26 mouse cellular contexts compared by ENCODE assay signal in the genomic region with DNA sequence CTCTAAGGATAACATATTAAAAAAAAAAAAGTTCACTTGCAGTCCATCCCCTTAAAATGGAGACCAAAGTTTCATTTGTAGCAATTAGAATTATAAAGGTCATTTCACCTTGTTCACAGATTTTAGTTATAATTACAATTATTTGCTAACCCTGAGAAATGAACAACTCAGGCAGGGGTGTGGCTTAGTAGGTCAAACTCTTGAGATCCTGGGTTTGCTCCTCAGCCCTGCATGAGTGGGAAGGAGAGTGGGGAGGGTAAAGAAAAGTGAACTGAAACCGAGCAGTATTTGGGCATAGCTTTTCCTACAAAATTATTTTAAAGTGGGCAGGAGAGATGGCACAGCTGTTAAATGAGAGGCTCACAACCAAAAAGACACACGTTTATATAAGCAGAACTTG. TPM values are rescaled to one million over a fixed set of nuclear protein-coding genes. Genes with fewer than 3 reads are reported as not detected.
DNase-seq lines count a peak whose midpoint lies in the region; ATAC-seq and TF ChIP-seq lines count a peak whose summit lies in the region.
"Had no signal": no experiment of that assay in that cellular context is flagged by ENCODE, and none has a peak within 500 bp of the region (broad histone marks: within the 10 kb centered on the region; RNA-seq: fewer than 3 reads in every experiment).

No protein-coding gene starts in this region.

- no peaks in the 10 kb centered on the region for H3K36me3 ChIP-seq in kidney, adult 2 months (ENCODE audit: control insufficient read depth, insufficient read depth, low read length)
- H3K36me3 ChIP-seq in MEL (ENCODE audit: control insufficient read depth in 1 of 2, insufficient read depth in 2 of 2, low read length in 2 of 2) (peaks cover 0 to 13% of the 10 kb centered on the region in 2 experiments; a peak in 2 of 4 replicates), macrophage (ENCODE audit: inconsistent target) (no peaks in the 10 kb centered on the region)
- H3K36me3 ChIP-seq in liver, embryonic 12.5 days: no peaks in the 10 kb centered on the region
- H3K36me3 ChIP-seq: forebrain, embryonic 10.5 days; heart, embryonic 10.5 days; heart, embryonic 13.5 days had no signal

- TF ChIP-seq RAD21 in MEL (IDR thresholded peaks at IDR 0.05; ENCODE audit: low read depth, low read length): no peak

- H3K9me3 ChIP-seq in MEL (replicated peaks; ENCODE audit: insufficient read depth, low read length): no peaks in the 10 kb centered on the region
- no peaks in the 10 kb centered on the region for H3K9me3 ChIP-seq in liver, embryonic 12.5 days (replicated peaks)
- H3K9me3 ChIP-seq: forebrain, embryonic 10.5 days; forebrain, embryonic 13.5 days; heart, embryonic 10.5 days; heart, embryonic 13.5 days had no signal

- no peak for TF ChIP-seq CTCF in kidney, adult 2 months (conservative IDR thresholded peaks at IDR 0.05; ENCODE audit: insufficient read depth, insufficient read length, low read depth, low read length)
- no peak for TF ChIP-seq CTCF in MEL (IDR thresholded peaks at IDR 0.05 in 2 of 3, conservative IDR thresholded peaks at IDR 0.05 in 1 of 3; ENCODE audit: control insufficient read depth in 1 of 3, insufficient read depth in 1 of 3, low read depth in 2 of 3, low read length in 3 of 3, poor library complexity in 1 of 3, severe bottlenecking in 1 of 3)

- TF ChIP-seq POLR2A in kidney, adult 2 months (IDR thresholded peaks at IDR 0.05; ENCODE audit: low read depth, low read length): no peak
- no peak for TF ChIP-seq POLR2A in MEL (IDR thresholded peaks at IDR 0.05; ENCODE audit: control insufficient read depth in 1 of 2, insufficient read depth in 1 of 2, low read depth in 1 of 2, low read length in 2 of 2, poor library complexity in 1 of 2)

- 48% methylated on average over 2 of the region's 2 CpGs for WGBS in kidney, adult 2 months
- WGBS in macrophage (ENCODE audit: missing documents): 7% methylated on average over 2 of the region's 2 CpGs
- WGBS in liver, embryonic 12.5 days (ENCODE audit: insufficient replicate concordance): 40% methylated on average over 2 of the region's 2 CpGs

- H3K27me3 ChIP-seq in kidney, adult 2 months (replicated peaks; ENCODE audit: control insufficient read depth, insufficient read depth, low read length): no peaks in the 10 kb centered on the region
- no peaks in the 10 kb centered on the region for H3K27me3 ChIP-seq in MEL (ENCODE audit: control insufficient read depth in 1 of 2, insufficient read depth in 2 of 2, low read length in 2 of 2)
- H3K27me3 ChIP-seq in liver, embryonic 12.5 days (replicated peaks): peaks cover 14% of the 10 kb centered on the region; the same call in 1 of the 2 replicates
- H3K27me3 ChIP-seq: forebrain, embryonic 13.5 days; heart, embryonic 13.5 days had no signal

- no peak overlapping the region for H3K27ac ChIP-seq in kidney, adult 2 months (ENCODE audit: insufficient read depth, low read depth, low read length)
- H3K27ac ChIP-seq in MEL (ENCODE audit: control insufficient read depth, low read depth, low read length): no peak overlapping the region; the same call in 1 of the 2 replicates
- H3K27ac ChIP-seq in macrophage: peak overlapping the region; percentile 95
- no peak overlapping the region for H3K27ac ChIP-seq in liver, embryonic 12.5 days
- H3K27ac ChIP-seq: forebrain, embryonic 10.5 days; forebrain, embryonic 13.5 days; heart, embryonic 10.5 days; heart, embryonic 13.5 days; hindbrain, embryonic 14.5 days; hindbrain, postnatal 0 days had no signal

- no peak overlapping the region for H3K4me3 ChIP-seq in kidney, adult 2 months (ENCODE audit: insufficient read depth, low read depth, low read length)
- H3K4me3 ChIP-seq in MEL (ENCODE audit: control insufficient read depth in 1 of 2, insufficient read depth in 1 of 2, low read depth in 2 of 2, low read length in 2 of 2): peak overlapping the region; percentile 9 to 28; a peak in 2 of 4 replicates
- H3K4me3 ChIP-seq in macrophage (ENCODE audit: inconsistent target): no peak overlapping the region
- H3K4me3 ChIP-seq in liver, embryonic 12.5 days: no peak overlapping the region
- H3K4me3 ChIP-seq: forebrain, embryonic 10.5 days; forebrain, embryonic 13.5 days; heart, embryonic 10.5 days; heart, embryonic 13.5 days had no signal

- H3K4me1 ChIP-seq in kidney, adult 2 months (ENCODE audit: control insufficient read depth, insufficient read depth, low read length): no peaks in the 10 kb centered on the region
- peaks cover 3 to 17% of the 10 kb centered on the region in 2 experiments; a peak in 3 of 4 replicates for H3K4me1 ChIP-seq in MEL (ENCODE audit: control insufficient read depth in 1 of 2, insufficient read depth in 2 of 2, low read length in 2 of 2)
- H3K4me1 ChIP-seq in liver, embryonic 12.5 days: no peaks in the 10 kb centered on the region
- H3K4me1 ChIP-seq: forebrain, embryonic 10.5 days; forebrain, embryonic 13.5 days had no signal

- ATAC-seq in liver, embryonic 12.5 days: no peak
- ATAC-seq: activated CD4-positive, CD25-positive, alpha-beta regulatory T cell, adult 4 months; forebrain, embryonic 13.5 days; forebrain, embryonic 16.5 days; hindbrain, postnatal 0 days; inflammation-experienced regulatory T-cells, adult 6 months; intestine, embryonic 16.5 days had no signal

- peak overlapping the region; percentile 47 for H3K9ac ChIP-seq in MEL (ENCODE audit: control insufficient read depth, low read depth, low read length, poor library complexity, severe bottlenecking)
- H3K9ac ChIP-seq in liver, embryonic 12.5 days: no peak overlapping the region
- H3K9ac ChIP-seq: forebrain, embryonic 13.5 days; heart, embryonic 13.5 days; hindbrain, embryonic 14.5 days had no signal

- peak; percentile 33 for DNase-seq in kidney, adult 2 months
- no peak for DNase-seq in kidney, postnatal 10 days
- no peak for DNase-seq in MEL (ENCODE audit: low read depth, low spot score)
- DNase-seq in lung, postnatal 25 days (ENCODE audit: low spot score): no peak
- DNase-seq: adrenal gland, postnatal 14 days; B cell, adult 2 months; cerebellum, adult 11-12 months; cerebellum, adult 8-10 months; cerebellum, postnatal 14 days; gastrocnemius, postnatal 10 days; gastrocnemius, postnatal 36 days; heart, adult 18-20 months; heart, postnatal 14 days; heart, postnatal 4 days had no signal

- H3K4me2 ChIP-seq in liver, embryonic 12.5 days: no peak overlapping the region
- H3K4me2 ChIP-seq: forebrain, embryonic 13.5 days; heart, embryonic 13.5 days; hindbrain, embryonic 14.5 days had no signal

- H3K79me2 ChIP-seq in MEL (ENCODE audit: control insufficient read depth, insufficient read depth, low read length, poor library complexity) (no peaks in the 10 kb centered on the region), macrophage (ENCODE audit: inconsistent target) (no peaks in the 10 kb centered on the region)

- no peak for TF ChIP-seq EP300 in MEL (IDR thresholded peaks at IDR 0.05; ENCODE audit: low read depth in 1 of 2, low read length in 2 of 2)

TF ChIP-seq in MEL, 35 proteins besides CTCF, POLR2A, EP300 and RAD21:
- TF ChIP-seq TCF12 (IDR thresholded peaks at IDR 0.05; ENCODE audit: low read depth, low read length): no peak
- TF ChIP-seq POLR2AphosphoS5 (IDR thresholded peaks at IDR 0.05; ENCODE audit: borderline replicate concordance, low read depth, low read length): no peak
- no peak for TF ChIP-seq UBTF (IDR thresholded peaks at IDR 0.05; ENCODE audit: borderline replicate concordance, insufficient read depth, low read depth, low read length)
- TF ChIP-seq ETS1 (IDR thresholded peaks at IDR 0.05; ENCODE audit: low read depth, low read length): no peak
- TF ChIP-seq SIN3A (IDR thresholded peaks at IDR 0.05; ENCODE audit: low read length): no peak

RNA-seq across cellular contexts. Expression of gene Nrg4, which starts 19.6 kb away (rescaled TPM):
- 8.3 and 11.4 TPM in 2 replicates for polyA plus RNA-seq in kidney, adult 2 months (2012; rRNA removed)
- 0.08 TPM in 1 of 2 replicates, not detected in the other for total RNA-seq in MEL (2012; rRNA removed)
- polyA plus RNA-seq in MEL (2012; ENCODE audit: insufficient read depth in 1 of 2, insufficient read length in 2 of 2, low read depth in 1 of 2, low replicate concordance in 2 of 2, missing spikeins in 1 of 2): under 1 TPM in 1 of 2 experiments, not detected in 1; 0.67 TPM
- 10 to 100 TPM in 1 of 26 experiments, 1 to 10 TPM in 24, under 1 TPM in 1; 0.88 to 12.0 (median 3.0) TPM for total RNA-seq in macrophage (2018; cell fraction: chromatin; rRNA removed)
- 1 to 10 TPM in 3 of 26 experiments, under 1 TPM in 23; 0.37 to 1.7 (median 0.60) TPM for total RNA-seq in macrophage (2018; cell fraction: cytosol; rRNA removed)
- total RNA-seq in macrophage (2018; cell fraction: nucleus; rRNA removed): 10 to 100 TPM in 2 of 26 experiments, 1 to 10 TPM in 24; 1.4 to 15.3 (median 3.5) TPM
- 0.30 to 1.0 TPM (median 0.40 TPM) in 3 replicates for polyA plus RNA-seq in macrophage (2018)
- 0.56 and 0.99 TPM in 2 replicates for polyA plus RNA-seq in liver, embryonic 12.5 days (2016; fragmentation: Nextera tagmentation; extraction: Ambion mirVana)

RNA-seq across cellular contexts. Expression of gene Tmem266, which starts 19.6 kb away (rescaled TPM):
- 0.23 and 0.31 TPM in 2 replicates for polyA plus RNA-seq in kidney, adult 2 months (2012; rRNA removed)
- not detected in 2 replicates for total RNA-seq in MEL (2012; rRNA removed)
- not detected for polyA plus RNA-seq in MEL (2012; ENCODE audit: insufficient read depth in 1 of 2, insufficient read length in 2 of 2, low read depth in 1 of 2, low replicate concordance in 2 of 2, missing spikeins in 1 of 2)
- 10 to 100 TPM in 5 of 26 experiments, 1 to 10 TPM in 10, under 1 TPM in 3, not detected in 8; 0.45 to 36.9 (median 4.4) TPM for total RNA-seq in macrophage (2018; cell fraction: chromatin; rRNA removed)
- total RNA-seq in macrophage (2018; cell fraction: cytosol; rRNA removed): under 1 TPM in 21 of 26 experiments, not detected in 5; 0.03 to 0.71 (median 0.14) TPM
- 10 to 100 TPM in 5 of 26 experiments, 1 to 10 TPM in 11, under 1 TPM in 6, not detected in 4; 0.40 to 17.4 (median 1.8) TPM for total RNA-seq in macrophage (2018; cell fraction: nucleus; rRNA removed)
- polyA plus RNA-seq in macrophage (2018): 0.10 to 0.22 TPM in 2 of 3 replicates, not detected in the other
- polyA plus RNA-seq in liver, embryonic 12.5 days (2016; fragmentation: Nextera tagmentation; extraction: Ambion mirVana): not detected in 2 replicates
- polyA plus RNA-seq: activated CD4-positive, CD25-positive, alpha-beta regulatory T cell, adult 4 months; inflammation-experienced regulatory T-cells, adult 6 months had no signal

Comparison
In these comparisons a context has a peak if more than half of its experiments do, and no peak if none do; other contexts are left out.
1. H3K4me3 ChIP-seq: peak in MEL (2 of 2); none in kidney, adult 2 months (single experiment), macrophage (single experiment) and liver, embryonic 12.5 days (single experiment).